Mouse (Mus musculus) intestine, postnatal 0 days (tissue): Measurements from ENCODE around the gene Celf2. TPM values are rescaled to one million over a fixed set of nuclear protein-coding genes. Genes with fewer than 3 reads are reported as not detected.

Source experiments
- ATAC-seq: fragments of 200-750 bp; cut with Nextera tagmentation; 2 replicates; pipeline ENCODE4 v1.8.0; 2017; ENCODE audit warnings: mild to moderate bottlenecking, moderate TSS enrichment, moderate library complexity
- H3K27ac ChIP-seq: fragments of 300-500 bp; sonication (generic); 2 replicates; pipeline ENCODE4 v1.5.1; 2014; ENCODE audit warnings: mild to moderate bottlenecking, low read depth, low read length, moderate library complexity
- H3K27me3 ChIP-seq: fragments of 300-500 bp; sonication (generic); replicated peaks from 2 replicates; pipeline ENCODE4 v1.6.1; 2014; ENCODE audit warnings: low read length, mixed read lengths; ENCODE audit not compliant: control insufficient read depth, insufficient read depth
- H3K36me3 ChIP-seq: fragments of 300-500 bp; sonication (generic); 2 replicates; pipeline ENCODE4 v1.6.1; 2014; ENCODE audit warnings: mild to moderate bottlenecking, moderate library complexity; ENCODE audit not compliant: control insufficient read depth, insufficient read depth
- H3K4me1 ChIP-seq: fragments of 300-500 bp; sonication (generic); replicated peaks from 2 replicates; pipeline ENCODE4 v1.6.1; 2014; ENCODE audit warnings: antibody characterized with exemption, low read length, mixed read lengths; ENCODE audit not compliant: control insufficient read depth, insufficient read depth
- H3K4me2 ChIP-seq: fragments of 300-500 bp; sonication (generic); replicated peaks from 2 replicates; pipeline ENCODE4 v1.6.1; 2014; ENCODE audit warnings: low read depth, mild to moderate bottlenecking, moderate library complexity
- H3K4me3 ChIP-seq: fragments of 300-500 bp; sonication (generic); 2 replicates; pipeline ENCODE4 v1.5.1; 2014; ENCODE audit warnings: low read depth, low read length
- H3K9ac ChIP-seq: fragments of 300-500 bp; sonication (generic); 2 replicates; pipeline ENCODE4 v1.6.1; 2014; ENCODE audit warnings: mild to moderate bottlenecking, low read depth, low read length
- H3K9me3 ChIP-seq: fragments of 300-500 bp; sonication (generic); 2 replicates; pipeline ENCODE4 v1.6.1; 2016; ENCODE audit warnings: mixed run types; ENCODE audit not compliant: control insufficient read depth
- CTCF ChIP-seq: sonication (generic); IDR thresholded peaks from 2 replicates; pipeline ENCODE4 v1.5.1; 2016; ENCODE audit warnings: low read depth, mild to moderate bottlenecking, control low read depth, antibody characterized with exemption, moderate library complexity
- WGBS: fragments of 180-500 bp; shearing (Covaris S2); extraction: QIAGEN DNeasy Blood & Tissue Kit; methylation state at CpG from one replicate; pipeline ENCODE4 v1.1.7; 2014; 5-methylcytosine and 5-hydroxymethylcytosine counted together
- polyA plus RNA-seq: library from polyadenylated mRNA; unstranded; fragments of >200 nt; fragmentation: Nextera tagmentation; extraction: Ambion mirVana; gene quantifications from 2 replicates; pipeline ENCODE4 v1.2.1, GENCODE M21; 2015

The Celf2 gene
- polyA plus RNA-seq, 1 experiment from 2014 or later, result 16.8 TPM

DNA sequence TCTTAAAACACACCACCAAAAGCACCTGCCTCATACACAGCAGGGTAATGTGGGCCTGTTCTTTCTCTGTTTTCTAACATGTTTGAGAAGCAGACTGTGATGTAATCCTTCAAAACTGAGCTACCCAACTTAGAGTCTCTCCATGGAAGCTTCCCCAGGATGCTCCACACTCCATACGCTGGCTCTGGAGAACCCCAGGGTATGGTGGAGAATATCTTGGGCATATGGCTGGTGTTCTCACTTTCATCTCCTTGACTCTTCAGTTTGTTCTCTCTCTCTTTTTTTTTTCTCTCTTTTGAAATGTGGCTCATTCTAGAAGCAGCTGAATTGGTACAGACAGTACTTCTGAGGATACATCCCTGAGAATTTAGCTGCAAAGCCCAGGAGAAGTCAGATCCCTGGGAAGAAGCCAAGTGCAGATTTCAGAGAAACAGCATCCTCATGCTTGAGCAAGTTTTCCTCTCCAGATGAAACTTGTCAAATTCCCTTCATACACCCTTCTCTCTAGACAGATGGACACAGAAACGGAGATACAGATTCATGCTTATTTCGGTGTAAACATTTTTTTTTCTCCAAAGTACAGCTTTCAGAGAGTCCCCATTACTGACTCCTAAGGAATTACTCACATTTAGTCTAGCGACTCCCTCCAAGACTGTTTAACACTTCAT is 581.5 kb downstream of the Celf2 start:
- Histone ChIP-seq H3K4me1 (no peaks in the 10 kb centered on the region), H3K9me3 (no peaks in the 10 kb centered on the region), H3K36me3 (no peaks in the 10 kb centered on the region), H3K9ac (no peak overlapping the region), H3K4me2 (no peak overlapping the region), H3K4me3 (no peak overlapping the region), H3K27ac (no peak overlapping the region), H3K27me3 (no peaks in the 10 kb centered on the region)
- TF ChIP-seq CTCF, result no peak
- no peak for ATAC-seq
- WGBS, result 74% methylated on average over 4 of the region's 4 CpGs

GRCm38 (mm10) chr2:6925505-6925904 is 583.9 kb downstream of the Celf2 start:
- Histone ChIP-seq H3K4me3 (no peak overlapping the region), H3K36me3 (no peaks in the 10 kb centered on the region), H3K27ac (no peak overlapping the region), H3K27me3 (no peaks in the 10 kb centered on the region), H3K9ac (no peak overlapping the region), H3K9me3 (no peaks in the 10 kb centered on the region), H3K4me1 (no peaks in the 10 kb centered on the region), H3K4me2 (no peak overlapping the region)
- no peak for TF ChIP-seq CTCF
- WGBS, result 74% methylated on average over 5 of the region's 5 CpGs
- ATAC-seq, result no peak

DNA sequence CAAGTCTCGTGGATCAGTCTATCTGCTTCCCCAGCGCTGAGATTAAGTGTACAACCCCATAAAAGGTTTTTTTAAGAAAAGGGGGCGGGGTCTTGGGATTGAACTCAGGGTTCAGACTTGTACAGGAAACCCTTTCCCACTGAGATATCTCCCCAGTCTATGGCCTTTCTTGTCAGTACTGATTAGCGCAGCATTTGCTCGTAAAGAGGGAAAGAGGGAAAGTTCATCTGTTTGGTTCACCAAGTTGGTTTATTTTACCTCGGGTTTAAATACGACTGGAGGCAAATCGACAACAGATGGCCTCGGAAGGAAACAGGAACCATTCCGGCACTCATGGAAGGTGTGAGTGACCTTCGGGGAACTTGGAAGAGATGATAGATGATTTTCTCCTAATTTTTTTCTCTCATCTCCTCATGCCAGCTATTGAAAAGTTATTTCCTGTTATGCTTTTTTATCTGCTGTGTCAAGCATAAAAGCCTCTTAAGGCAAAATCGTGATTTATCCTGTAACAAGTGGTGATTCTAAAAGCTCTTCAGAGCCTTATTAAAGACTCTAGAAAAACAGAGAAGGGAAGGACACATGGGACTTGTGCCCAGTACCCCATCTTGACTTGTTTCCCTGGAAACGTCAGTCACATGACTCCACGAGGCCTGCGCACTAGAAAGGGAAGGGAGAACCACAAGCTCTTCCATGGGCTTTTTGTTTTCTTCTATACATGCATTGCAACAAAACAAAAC is 585.5 kb downstream of the Celf2 start:
- no peak for TF ChIP-seq CTCF
- Histone ChIP-seq H3K27ac (no peak overlapping the region), H3K9ac (no peak overlapping the region), H3K27me3 (no peaks in the 10 kb centered on the region), H3K9me3 (no peaks in the 10 kb centered on the region), H3K4me1 (no peaks in the 10 kb centered on the region), H3K4me3 (no peak overlapping the region), H3K4me2 (no peak overlapping the region), H3K36me3 (no peaks in the 10 kb centered on the region)
- ATAC-seq, result no peak
- 57% methylated on average over 15 of the region's 15 CpGs for WGBS

- TF ChIP-seq CTCF, result no peak
- no peak overlapping the region for H3K4me2 ChIP-seq
- 90% methylated on average over 4 of the region's 4 CpGs for WGBS
- H3K4me1 ChIP-seq, result no peaks in the 10 kb centered on the region
- H3K9ac ChIP-seq, result no peak overlapping the region
- H3K9me3 ChIP-seq, result no peaks in the 10 kb centered on the region
- H3K4me3 ChIP-seq, result no peak overlapping the region
- H3K27me3 ChIP-seq, result no peaks in the 10 kb centered on the region
- H3K36me3 ChIP-seq, result no peaks in the 10 kb centered on the region
- H3K27ac ChIP-seq, result no peak overlapping the region
- no peak for ATAC-seq
Observed at GRCm38 (mm10) chr2:6915386-6915785, 594.0 kb downstream of the Celf2 start.

DNA sequence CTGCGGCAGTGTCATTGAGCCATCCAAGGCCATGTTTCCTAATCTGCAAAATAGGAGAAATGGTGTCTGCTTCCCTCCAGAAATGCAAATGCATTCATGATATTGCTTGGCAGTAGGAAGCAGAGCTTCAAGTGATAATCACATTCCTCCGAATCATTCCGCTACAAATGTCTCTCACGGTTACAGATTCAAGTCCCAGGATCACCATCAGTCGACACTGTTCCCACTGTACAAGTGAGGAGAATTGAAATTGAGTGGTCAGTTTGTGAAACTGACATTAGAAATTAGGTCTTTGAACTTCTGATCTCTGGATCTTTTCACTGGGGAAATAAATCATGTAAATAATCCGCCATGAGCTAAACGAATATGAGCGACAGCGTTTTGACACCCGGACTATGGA is 596.0 kb downstream of the Celf2 start:
- 93% methylated on average over 10 of the region's 10 CpGs for WGBS
- H3K36me3 ChIP-seq, result no peaks in the 10 kb centered on the region
- H3K4me2 ChIP-seq, result no peak overlapping the region
- no peak for ATAC-seq
- TF ChIP-seq CTCF, result no peak
- H3K9ac ChIP-seq, result no peak overlapping the region
- no peak overlapping the region for H3K4me3 ChIP-seq
- no peaks in the 10 kb centered on the region for H3K27me3 ChIP-seq
- H3K27ac ChIP-seq, result no peak overlapping the region
- H3K4me1 ChIP-seq, result no peaks in the 10 kb centered on the region
- H3K9me3 ChIP-seq, result no peaks in the 10 kb centered on the region

DNA sequence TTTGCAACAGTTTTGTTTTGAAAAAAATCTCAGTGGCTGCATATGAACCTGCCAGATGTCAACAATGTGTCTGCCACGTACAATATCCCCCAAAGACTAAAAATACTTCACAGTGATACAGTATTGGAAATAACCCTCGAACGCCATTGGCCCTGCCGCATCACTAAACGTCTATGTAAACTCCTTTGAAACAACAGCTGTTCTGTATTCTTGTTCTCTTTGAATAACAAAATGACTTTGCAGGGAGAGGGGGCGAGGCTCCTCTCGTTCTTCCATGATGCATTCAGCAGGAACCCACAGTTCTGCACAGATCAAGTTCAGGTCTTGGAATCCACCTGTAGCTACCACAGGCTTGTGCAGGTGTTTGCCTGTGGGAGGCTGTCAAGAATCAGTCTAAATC is 597.4 kb downstream of the Celf2 start:
- 61% methylated on average over 7 of the region's 7 CpGs for WGBS
- no peak for TF ChIP-seq CTCF
- no peaks in the 10 kb centered on the region for H3K27me3 ChIP-seq
- H3K4me3 ChIP-seq, result no peak overlapping the region
- no peak overlapping the region for H3K9ac ChIP-seq
- no peaks in the 10 kb centered on the region for H3K36me3 ChIP-seq
- no peaks in the 10 kb centered on the region for H3K9me3 ChIP-seq
- ATAC-seq, result no peak
- no peak overlapping the region for H3K27ac ChIP-seq
- H3K4me1 ChIP-seq, result no peaks in the 10 kb centered on the region
- no peak overlapping the region for H3K4me2 ChIP-seq
